Comparison of ENCODE assay signal across 26 mouse cellular contexts in the genomic region with DNA sequence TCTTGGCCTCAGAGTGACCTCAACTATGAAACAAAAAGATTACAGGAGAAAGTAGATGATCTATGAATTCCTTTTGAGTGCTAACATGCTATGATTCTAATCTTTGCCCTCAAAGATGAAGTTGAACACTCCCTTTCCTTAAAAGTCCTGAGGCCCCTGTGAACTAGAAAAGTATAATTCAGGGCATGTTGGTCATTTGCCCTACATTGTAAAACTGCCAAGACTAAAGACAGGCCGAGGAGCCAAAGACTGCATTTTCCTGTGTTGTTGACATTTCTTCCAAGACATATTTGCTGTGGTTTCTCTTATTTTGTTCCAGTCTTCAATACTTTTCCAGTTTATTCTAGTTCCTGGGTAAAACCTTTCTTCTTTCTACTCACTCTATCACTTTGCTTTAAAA.
DNase-seq lines count a peak whose midpoint lies in the region; ATAC-seq and TF ChIP-seq lines count a peak whose summit lies in the region.
"Had no signal": no experiment of that assay in that cellular context is flagged by ENCODE, and none has a peak within 500 bp of the region (broad histone marks: within the 10 kb centered on the region; RNA-seq: fewer than 3 reads in every experiment).

No protein-coding gene starts in this region.

- no peak for ATAC-seq in kidney, postnatal 0 days (replicated peaks; ENCODE audit: low FRiP score, low read depth)
- no peak for ATAC-seq in midbrain, postnatal 0 days (ENCODE audit: low FRiP score)
- ATAC-seq: activated CD4-positive, CD25-positive, alpha-beta regulatory T cell, adult 4 months; forebrain, embryonic 14.5 days; forebrain, embryonic 16.5 days; Patski had no signal

- no peak for TF ChIP-seq POLR2A in kidney, adult 2 months (IDR thresholded peaks at IDR 0.05; ENCODE audit: low read depth, low read length)

- H3K4me1 ChIP-seq in kidney, adult 2 months (ENCODE audit: control insufficient read depth, insufficient read depth, low read length) = no peaks in the 10 kb centered on the region
- H3K4me1 ChIP-seq in kidney, postnatal 0 days (replicated peaks; ENCODE audit: insufficient read depth, low read length) = no peaks in the 10 kb centered on the region
- no peaks in the 10 kb centered on the region for H3K4me1 ChIP-seq in midbrain, postnatal 0 days (ENCODE audit: insufficient read depth, low read length)
- H3K4me1 ChIP-seq: embryonic facial prominence, embryonic 13.5 days; embryonic facial prominence, embryonic 15.5 days; forebrain, embryonic 10.5 days; forebrain, embryonic 12.5 days had no signal

- H3K4me2 ChIP-seq in kidney, postnatal 0 days (ENCODE audit: low read length) = no peak overlapping the region
- H3K4me2 ChIP-seq in midbrain, postnatal 0 days (ENCODE audit: low read depth, low read length, poor library complexity, severe bottlenecking) = no peak overlapping the region
- H3K4me2 ChIP-seq: embryonic facial prominence, embryonic 13.5 days; embryonic facial prominence, embryonic 15.5 days; forebrain, embryonic 12.5 days had no signal

- H3K9me3 ChIP-seq in kidney, postnatal 0 days (replicated peaks; ENCODE audit: low read length) = no peaks in the 10 kb centered on the region
- no peaks in the 10 kb centered on the region for H3K9me3 ChIP-seq in midbrain, postnatal 0 days (ENCODE audit: low read length)
- H3K9me3 ChIP-seq: embryonic facial prominence, embryonic 13.5 days; embryonic facial prominence, embryonic 15.5 days; forebrain, embryonic 10.5 days; forebrain, embryonic 12.5 days had no signal

- no peak overlapping the region for H3K27ac ChIP-seq in kidney, adult 2 months (ENCODE audit: insufficient read depth, low read depth, low read length)
- no peak overlapping the region for H3K27ac ChIP-seq in kidney, postnatal 0 days
- no peak overlapping the region for H3K27ac ChIP-seq in midbrain, postnatal 0 days (ENCODE audit: low read depth, low read length)
- H3K27ac ChIP-seq: embryonic facial prominence, embryonic 13.5 days; embryonic facial prominence, embryonic 15.5 days; forebrain, embryonic 10.5 days; forebrain, embryonic 12.5 days had no signal

- no peaks in the 10 kb centered on the region for H3K27me3 ChIP-seq in kidney, adult 2 months (replicated peaks; ENCODE audit: control insufficient read depth, insufficient read depth, low read length)
- H3K27me3 ChIP-seq in kidney, postnatal 0 days (ENCODE audit: insufficient read depth, low read length) = no peaks in the 10 kb centered on the region
- no peaks in the 10 kb centered on the region for H3K27me3 ChIP-seq in midbrain, postnatal 0 days (ENCODE audit: insufficient read depth, low read length)
- H3K27me3 ChIP-seq: embryonic facial prominence, embryonic 13.5 days; embryonic facial prominence, embryonic 15.5 days; forebrain, embryonic 12.5 days; Patski had no signal

- no peak overlapping the region for H3K9ac ChIP-seq in kidney, postnatal 0 days (ENCODE audit: low read depth, low read length)
- H3K9ac ChIP-seq in midbrain, postnatal 0 days (replicated peaks; ENCODE audit: low read length, poor library complexity, severe bottlenecking) = no peak overlapping the region
- H3K9ac ChIP-seq: embryonic facial prominence, embryonic 13.5 days; embryonic facial prominence, embryonic 15.5 days; forebrain, embryonic 12.5 days had no signal

- no peak for TF ChIP-seq CTCF in kidney, adult 2 months (conservative IDR thresholded peaks at IDR 0.05; ENCODE audit: insufficient read depth, insufficient read length, low read depth, low read length)
- TF ChIP-seq CTCF in kidney, postnatal 0 days (IDR thresholded peaks at IDR 0.05; ENCODE audit: low read depth) = no peak
- TF ChIP-seq CTCF in midbrain, postnatal 0 days (IDR thresholded peaks at IDR 0.05) = no peak

- peak; percentile 6 for DNase-seq in kidney, adult 2 months
- DNase-seq in kidney, postnatal 14 days = no peak
- peak; percentile 14 for DNase-seq in kidney, postnatal 0 days (ENCODE audit: low spot score)
- DNase-seq in kidney, adult 18-20 months = no peak
- DNase-seq in 3T3-L1 (ENCODE audit: low read depth, low spot score) (peak; percentile 51), adipocyte (ENCODE audit: low spot score) (peak; percentile 75)
- no peak for DNase-seq in midbrain, postnatal 0 days (ENCODE audit: low spot score)
- DNase-seq: adrenal gland, adult 2 months; adrenal gland, postnatal 10 days; adrenal gland, postnatal 25 days; cerebellum, adult 11 months; cerebellum, adult 18-20 months; cerebellum, adult 8-10 months; cerebellum, adult 9-11 months; cerebellum, postnatal 14 days; cerebellum, postnatal 36 days; embryo, embryonic 11 days had no signal

- no peaks in the 10 kb centered on the region for H3K36me3 ChIP-seq in kidney, adult 2 months (ENCODE audit: control insufficient read depth, insufficient read depth, low read length)
- H3K36me3 ChIP-seq in kidney, postnatal 0 days (ENCODE audit: insufficient read depth, low read length) = no peaks in the 10 kb centered on the region
- H3K36me3 ChIP-seq in midbrain, postnatal 0 days (ENCODE audit: insufficient read depth, low read length) = no peaks in the 10 kb centered on the region
- H3K36me3 ChIP-seq: embryonic facial prominence, embryonic 13.5 days; embryonic facial prominence, embryonic 15.5 days; forebrain, embryonic 10.5 days; forebrain, embryonic 12.5 days had no signal

- 20% methylated on average over 1 of the region's 1 CpGs for WGBS in kidney, adult 2 months
- WGBS in kidney, postnatal 0 days = 10% methylated on average over 1 of the region's 1 CpGs
- WGBS in midbrain, postnatal 0 days = 84% methylated on average over 1 of the region's 1 CpGs

- no peak overlapping the region for H3K4me3 ChIP-seq in kidney, adult 2 months (ENCODE audit: insufficient read depth, low read depth, low read length)
- no peak overlapping the region for H3K4me3 ChIP-seq in kidney, postnatal 0 days (replicated peaks; ENCODE audit: low read depth, low read length)
- H3K4me3 ChIP-seq in midbrain, postnatal 0 days (ENCODE audit: low read depth, low read length) = no peak overlapping the region
- H3K4me3 ChIP-seq: embryonic facial prominence, embryonic 13.5 days; embryonic facial prominence, embryonic 15.5 days; erythroblast, embryonic 14.5 days; forebrain, embryonic 10.5 days; forebrain, embryonic 12.5 days had no signal

Comparison
In these comparisons a context has a peak if more than half of its experiments do, and no peak if none do; other contexts are left out.
1. DNase-seq: peak in kidney, adult 2 months (single experiment), kidney, postnatal 0 days (single experiment), 3T3-L1 (single experiment) and adipocyte (single experiment); none in kidney, postnatal 14 days (single experiment), kidney, adult 18-20 months (single experiment) and midbrain, postnatal 0 days (single experiment).